ENCODE assay signal across 19 mouse cellular contexts in the genomic region with DNA sequence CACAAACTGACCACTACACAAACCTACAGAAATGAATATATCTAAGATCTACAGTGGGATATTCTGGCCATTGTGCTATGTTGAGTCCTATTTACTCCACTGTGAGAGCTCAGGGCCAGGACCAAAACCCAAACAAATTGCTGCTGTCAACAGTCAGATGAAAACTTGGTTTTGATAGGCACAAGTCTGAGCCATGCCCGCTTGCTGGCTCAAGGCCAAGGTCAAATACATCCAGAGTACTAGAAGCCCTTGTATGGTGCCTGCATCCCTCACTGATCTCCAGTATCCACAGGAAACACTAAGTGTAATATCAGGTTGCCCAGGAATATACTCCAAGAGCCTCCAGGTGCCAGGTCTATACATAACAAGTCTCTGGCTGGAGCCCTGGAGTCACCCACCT. TPM values are rescaled to one million over a fixed set of nuclear protein-coding genes. Genes with fewer than 3 reads are reported as not detected.
DNase-seq lines count a peak whose midpoint lies in the region.
"Had no signal": no experiment of that assay in that cellular context is flagged by ENCODE, and none has a peak within 500 bp of the region (broad histone marks: within the 10 kb centered on the region; RNA-seq: fewer than 3 reads in every experiment).

No protein-coding gene starts in this region.

- DNase-seq in ovary, postnatal 36 days (ENCODE audit: low spot score): peak; percentile 40
- no peak for DNase-seq in ovary, postnatal 14 days (ENCODE audit: low spot score)
- peak; percentile 78 for DNase-seq in adrenal gland, adult 2 months
- peak; percentile 68 for DNase-seq in adrenal gland, postnatal 14 days
- no peak for DNase-seq in testis, postnatal 14 days (ENCODE audit: low spot score)
- DNase-seq in cerebellum, postnatal 36 days: no peak
- no peak for DNase-seq in spleen, adult 12 weeks (ENCODE audit: low spot score)
- DNase-seq: B cell, adult 2 months; cerebellum, adult 2 months; cerebellum, adult 9-11 months; cerebellum, postnatal 25 days; embryo, embryonic 11 days; gastrocnemius, postnatal 25 days; heart, adult 2 months had no signal

RNA-seq across cellular contexts. Expression of a gene that starts 21.2 kb away (rescaled TPM):
- total RNA-seq in adrenal gland, adult 2 months (2021): 1 to 10 TPM; 2.0 to 3.7 TPM
- polyA plus RNA-seq in adrenal gland, adult 2 months (2012; rRNA removed): 0.83 and 1.6 TPM in 2 replicates
- 3.9 and 8.3 TPM in 2 replicates for total RNA-seq in adrenal gland, postnatal 14 days (2021)
- total RNA-seq: CH12.LX; gastrocnemius, adult 8-10 months; gastrocnemius, postnatal 25 days; heart, postnatal 25 days; hematopoietic stem cell, adult 5-6 weeks had no signal
- polyA plus RNA-seq: G1E had no signal

RNA-seq across cellular contexts. Expression of a gene that starts 58.6 kb away (rescaled TPM):
- total RNA-seq in adrenal gland, adult 2 months (2021): 10 to 100 TPM; 86.4 to 87.1 TPM
- 72.8 and 87.2 TPM in 2 replicates for polyA plus RNA-seq in adrenal gland, adult 2 months (2012; rRNA removed)
- 73.1 and 74.9 TPM in 2 replicates for total RNA-seq in adrenal gland, postnatal 14 days (2021)

RNA-seq across cellular contexts. Expression of a gene that starts 58.6 kb away (rescaled TPM):
- 10 to 100 TPM; 25.7 to 28.5 TPM for total RNA-seq in adrenal gland, adult 2 months (2021)
- 50.2 and 61.8 TPM in 2 replicates for polyA plus RNA-seq in adrenal gland, adult 2 months (2012; rRNA removed)
- 19.5 and 22.3 TPM in 2 replicates for total RNA-seq in adrenal gland, postnatal 14 days (2021)

Comparison
In these comparisons a context has a peak if more than half of its experiments do, and no peak if none do; other contexts are left out.
1. DNase-seq: peak in ovary, postnatal 36 days (single experiment), adrenal gland, adult 2 months (single experiment) and adrenal gland, postnatal 14 days (single experiment); none in ovary, postnatal 14 days (single experiment), testis, postnatal 14 days (single experiment), cerebellum, postnatal 36 days (0 of 2) and spleen, adult 12 weeks (single experiment).